In the genomic region with DNA sequence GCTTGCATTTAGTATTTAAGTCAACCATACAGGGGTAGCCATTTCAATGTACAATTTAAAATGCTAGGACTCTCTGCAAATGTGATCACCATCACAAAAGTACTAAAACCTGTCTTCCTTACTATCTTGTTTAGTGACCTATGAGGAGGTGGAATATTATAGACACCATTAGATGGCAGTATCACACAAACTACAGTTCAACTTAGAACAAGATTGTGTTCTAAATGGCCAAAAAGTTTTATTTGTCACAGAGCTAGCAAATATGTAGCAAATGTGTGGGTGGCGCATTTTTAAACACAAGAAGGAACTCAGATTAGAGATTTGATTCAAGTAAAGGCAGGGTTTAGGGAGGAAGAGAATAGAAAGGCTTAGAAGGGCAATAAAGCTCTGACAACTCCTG, we compare ENCODE assay signal across 13 mouse cellular contexts.
A peak's percentile ranks its signal among the peaks of the same experiment; 100 is the strongest.
DNase-seq lines count a peak whose midpoint lies in the region; TF ChIP-seq lines count a peak whose summit lies in the region.
"Had no signal": no experiment of that assay in that cellular context is flagged by ENCODE, and none has a peak within 500 bp of the region (broad histone marks: within the 10 kb centered on the region; RNA-seq: fewer than 3 reads in every experiment).

No protein-coding gene starts in this region.

- no peak for DNase-seq in cerebellum, adult 2 months
- no peak for DNase-seq in cerebellum, postnatal 4 days (ENCODE audit: low spot score in 2 of 2)
- DNase-seq in kidney, adult 9 months = peak; percentile 35
- DNase-seq in kidney, postnatal 14 days = no peak
- DNase-seq in embryo, embryonic 11 days = peak; percentile 54
- no peak for DNase-seq in spleen, postnatal 10 days (ENCODE audit: low spot score in 2 of 2)
- no peak for DNase-seq in adrenal gland, adult 18-20 months (ENCODE audit: low spot score in 2 of 2)
- DNase-seq: left cerebral cortex, postnatal 4 days; lung, postnatal 4 days; thymus, postnatal 4 days had no signal

- no peak overlapping the region for H3K4me3 ChIP-seq in cerebellum, adult 2 months (replicated peaks; ENCODE audit: insufficient read depth, low read depth, low read length)
- H3K4me3 ChIP-seq in E14TG2a.4 (replicated peaks; ENCODE audit: low read length) = no peak overlapping the region
- H3K4me3 ChIP-seq: embryonic facial prominence, embryonic 12.5 days; heart, embryonic 15.5 days had no signal

- no peaks in the 10 kb centered on the region for H3K4me1 ChIP-seq in cerebellum, adult 2 months (ENCODE audit: control insufficient read depth, insufficient read depth, low read length)
- no peaks in the 10 kb centered on the region for H3K4me1 ChIP-seq in E14TG2a.4 (replicated peaks; ENCODE audit: low read depth, low read length)
- H3K4me1 ChIP-seq: embryonic facial prominence, embryonic 12.5 days; heart, embryonic 15.5 days had no signal

- no peaks in the 10 kb centered on the region; the same call in 1 of the 2 replicates for H3K27me3 ChIP-seq in cerebellum, adult 2 months (ENCODE audit: control insufficient read depth, insufficient read depth, low read length)
- H3K27me3 ChIP-seq in E14TG2a.4 (ENCODE audit: insufficient read depth, low read length) = no peaks in the 10 kb centered on the region
- H3K27me3 ChIP-seq: embryonic facial prominence, embryonic 12.5 days; heart, embryonic 15.5 days had no signal

- peaks cover 16% of the 10 kb centered on the region for H3K9me3 ChIP-seq in E14TG2a.4 (ENCODE audit: low read length)
- H3K9me3 ChIP-seq: embryonic facial prominence, embryonic 12.5 days; heart, embryonic 15.5 days had no signal

- TF ChIP-seq POLR2A in cerebellum, adult 2 months (IDR thresholded peaks at IDR 0.05; ENCODE audit: borderline replicate concordance, insufficient read depth, low read length) = no peak

- WGBS in cerebellum, adult 2 months = 33% methylated on average over 1 of the region's 1 CpGs

- no peak overlapping the region for H3K27ac ChIP-seq in cerebellum, adult 2 months (ENCODE audit: insufficient read depth, low read length)
- H3K27ac ChIP-seq: embryonic facial prominence, embryonic 12.5 days; heart, embryonic 15.5 days had no signal

- H3K36me3 ChIP-seq in E14TG2a.4 (ENCODE audit: insufficient read depth, low read length) = no peaks in the 10 kb centered on the region
- H3K36me3 ChIP-seq: embryonic facial prominence, embryonic 12.5 days; heart, embryonic 15.5 days had no signal

- TF ChIP-seq CTCF in cerebellum, adult 2 months (IDR thresholded peaks at IDR 0.05; ENCODE audit: borderline replicate concordance, insufficient read depth, low read depth, low read length) = 0 out of 2 replicates have a peak, but pooled peaks have one; percentile 16
- TF ChIP-seq CTCF in E14TG2a.4 (conservative IDR thresholded peaks at IDR 0.05; ENCODE audit: low read length) = peak; percentile 14; the same call in 1 of the 2 replicates

Comparison
In these comparisons a context has a peak if more than half of its experiments do, and no peak if none do; other contexts are left out.
1. DNase-seq: peak in kidney, adult 9 months (single experiment) and embryo, embryonic 11 days (single experiment); none in cerebellum, adult 2 months (0 of 2), cerebellum, postnatal 4 days (0 of 2), kidney, postnatal 14 days (single experiment), spleen, postnatal 10 days (0 of 2) and adrenal gland, adult 18-20 months (0 of 2).